Mouse (Mus musculus) erythroblast, adult 5-6 weeks (primary cell): ENCODE results near the gene Sept11. TPM values are rescaled to one million over a fixed set of nuclear protein-coding genes. Genes with fewer than 3 reads are reported as not detected.

ENCODE experiments used
- ATAC-seq: replicated peaks from 2 replicates; pipeline ENCODE4 v1.8.0; 2016; ENCODE audit warnings: moderate number of reproducible peaks, mild to moderate bottlenecking, moderate TSS enrichment, inconsistent platforms; ENCODE audit not compliant: poor library complexity, low FRiP score, severe bottlenecking
- total RNA-seq, 2 experiments: library from RNA; stranded (forward) in 1 of 2; stranded (reverse) in 1 of 2; fragments of 150-400 nt in 1 of 2; fragments of 200-764, 138-1000 nt in 1 of 2; gene quantifications; 2 replicates each; pipeline versions ENCODE4 v1.2.3 to v1.2.4; 2015 to 2017; ENCODE audit warnings: low replicate concordance in 2 of 2

The Sept11 gene
- total RNA-seq, 2 experiments from 2014 or later: 12.7 to 15.5 TPM

- no peak for ATAC-seq
Measured at GRCm38 (mm10) chr5:93221661-93222060, 128.4 kb downstream of the Sept11 start.

- ATAC-seq: no peak
Measured at GRCm38 (mm10) chr5:93224549-93224948, 131.3 kb downstream of the Sept11 start.

Other genes with a start within 250 kb of the Sept11 start
- gene Sowahb, start 48.4 kb upstream of the Sept11 start, total RNA-seq (2015; ENCODE audit: low replicate concordance): not detected in 2 replicates
- not detected in 2 replicates for gene Sowahb, start 48.4 kb upstream of the Sept11 start, total RNA-seq (2017; ENCODE audit: low replicate concordance)
- gene Ccni, start 113.1 kb downstream of the Sept11 start, total RNA-seq (2015; ENCODE audit: low replicate concordance): 121 and 147 TPM in 2 replicates
- gene Ccni, start 113.1 kb downstream of the Sept11 start, total RNA-seq (2017; ENCODE audit: low replicate concordance): 143 and 150 TPM in 2 replicates
- 1.0 TPM in 1 of 2 replicates, not detected in the other for gene 2010109A12Rik, start 113.1 kb downstream of the Sept11 start, total RNA-seq (2015; ENCODE audit: low replicate concordance)
- 1.3 and 4.8 TPM in 2 replicates for gene 2010109A12Rik, start 113.1 kb downstream of the Sept11 start, total RNA-seq (2017; ENCODE audit: low replicate concordance)
- 38.0 and 49.1 TPM in 2 replicates for gene Ccng2, start 173.8 kb downstream of the Sept11 start, total RNA-seq (2015; ENCODE audit: low replicate concordance)
- 47.9 and 48.8 TPM in 2 replicates for gene Ccng2, start 173.8 kb downstream of the Sept11 start, total RNA-seq (2017; ENCODE audit: low replicate concordance)